Mouse (Mus musculus): ENCODE results near the gene Sh3d19.

Gene Sh3d19

GRCm38 (mm10) chr3:85970742-85971598 lies at the start of gene Sh3d19:
Sh3d19 (plus strand) TSS chr3:85971109.
- DNase-seq (ENCODE audit: low read depth, low spot score) = peak; percentile 96

- DNase-seq (ENCODE audit: low read depth, low spot score) = no peak
Measured at GRCm38 (mm10) chr3:85922331-85922730, 48.6 kb upstream of the Sh3d19 start.

- DNase-seq (ENCODE audit: low read depth, low spot score) = no peak
Measured at GRCm38 (mm10) chr3:85923343-85923742, 47.6 kb upstream of the Sh3d19 start.

- DNase-seq (ENCODE audit: low read depth, low spot score) = peak; percentile 79
Measured at GRCm38 (mm10) chr3:85923954-85924945, 46.7 kb upstream of the Sh3d19 start.

- no peak for DNase-seq (ENCODE audit: low read depth, low spot score)
Measured at GRCm38 (mm10) chr3:85927296-85927695, 43.6 kb upstream of the Sh3d19 start.

- DNase-seq (ENCODE audit: low read depth, low spot score) = no peak
Measured at GRCm38 (mm10) chr3:85928140-85928611, 42.7 kb upstream of the Sh3d19 start.

- DNase-seq (ENCODE audit: low read depth, low spot score) = no peak
Measured at GRCm38 (mm10) chr3:85929711-85930110, 41.2 kb upstream of the Sh3d19 start.

- no peak for DNase-seq (ENCODE audit: low read depth, low spot score)
Measured at GRCm38 (mm10) chr3:85930671-85931255, 40.1 kb upstream of the Sh3d19 start.

GRCm38 (mm10) chr3:85931859-85932258 lies 39.0 kb upstream of the Sh3d19 start:
- DNase-seq (ENCODE audit: low read depth, low spot score) = no peak

- DNase-seq (ENCODE audit: low read depth, low spot score) = no peak
Measured at GRCm38 (mm10) chr3:85933586-85933985, 37.3 kb upstream of the Sh3d19 start.

GRCm38 (mm10) chr3:85950914-85951313 lies 20.0 kb upstream of the Sh3d19 start:
- DNase-seq (ENCODE audit: low read depth, low spot score) = no peak

- peak; percentile 21 for DNase-seq (ENCODE audit: low read depth, low spot score)
Measured at GRCm38 (mm10) chr3:85952696-85953283, 18.1 kb upstream of the Sh3d19 start.

GRCm38 (mm10) chr3:85955269-85955668 lies 15.6 kb upstream of the Sh3d19 start:
- no peak for DNase-seq (ENCODE audit: low read depth, low spot score)

GRCm38 (mm10) chr3:85955704-85956103 lies 15.2 kb upstream of the Sh3d19 start:
- peak; percentile 49 for DNase-seq (ENCODE audit: low read depth, low spot score)

- no peak for DNase-seq (ENCODE audit: low read depth, low spot score)
Measured at GRCm38 (mm10) chr3:85959669-85960068, 11.2 kb upstream of the Sh3d19 start.

GRCm38 (mm10) chr3:85961134-85961533 lies 9.8 kb upstream of the Sh3d19 start:
- DNase-seq (ENCODE audit: low read depth, low spot score) = no peak

GRCm38 (mm10) chr3:85965479-85965878 lies 5.4 kb upstream of the Sh3d19 start:
- no peak for DNase-seq (ENCODE audit: low read depth, low spot score)

- DNase-seq (ENCODE audit: low read depth, low spot score) = no peak
Measured at GRCm38 (mm10) chr3:85969040-85969439, 1.9 kb upstream of the Sh3d19 start.

GRCm38 (mm10) chr3:85971599-85971975 lies 678 bp downstream of the Sh3d19 start:
- DNase-seq (ENCODE audit: low read depth, low spot score) = peak; percentile 66

- peak; percentile 80 for DNase-seq (ENCODE audit: low read depth, low spot score)
Measured at GRCm38 (mm10) chr3:85973376-85974140, 2.6 kb downstream of the Sh3d19 start.

- DNase-seq (ENCODE audit: low read depth, low spot score) = no peak
Measured at GRCm38 (mm10) chr3:85974451-85974850, 3.5 kb downstream of the Sh3d19 start.

All from R1 (cell line).